Mouse (Mus musculus) heart, postnatal 36 days (tissue): ENCODE data around the gene Btbd35f3. TPM values are rescaled to one million over a fixed set of nuclear protein-coding genes. Genes with fewer than 3 reads are reported as not detected.
"Not testable (repeated sequence)": the region's sequence is repeated elsewhere in the genome, so short reads cannot be mapped to it uniquely, and the experiment has no call there.

Source experiments
- DNase-seq, 2 experiments: peaks; one replicate each; pipeline ENCODE4 v3.0.0; 2021 to 2022
- intact Hi-C: fragments of 180-260 bp; cut with DNase I; formaldehyde crosslinking; loops from one replicate; pipeline ENCODE4 v1.15.1; 2025
- total RNA-seq, 2 experiments: library from RNA; stranded (reverse); gene quantifications; 2 replicates each; pipeline ENCODE4 v1.2.3; 2021

Btbd35f3 gene
- not detected for total RNA-seq

DNA sequence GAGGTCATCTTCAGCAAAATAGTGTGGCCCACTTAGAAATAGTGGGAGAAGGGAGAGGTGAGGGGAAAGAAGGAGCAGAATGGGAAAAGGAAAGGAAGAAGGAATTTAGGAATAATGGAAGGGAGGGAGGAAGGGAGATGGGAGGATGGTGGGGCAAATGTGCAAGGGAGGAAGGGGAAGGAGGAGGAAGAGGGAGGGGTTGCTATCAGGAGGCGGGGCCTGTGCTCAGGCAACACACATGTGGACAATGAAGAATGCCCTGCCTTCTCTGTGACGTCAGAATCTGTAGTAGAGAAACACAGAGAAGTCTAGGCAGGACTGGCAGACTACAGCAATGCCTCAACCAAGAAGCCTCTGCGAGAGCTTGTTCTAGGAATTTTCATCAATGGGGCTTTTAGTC is at the start of gene Btbd35f3:
Btbd35f3 (plus strand) TSS at position 301 of the 400 bp plus-strand sequence.
- DNase-seq, intact Hi-C loops: not testable (repeated sequence)

Other genes starting within 250 kb of the Btbd35f3 start
- not detected for gene Btbd35f16, start 80.7 kb upstream of the Btbd35f3 start, total RNA-seq
- not detected for gene Btbd35f28, start 158.9 kb downstream of the Btbd35f3 start, total RNA-seq